Mouse (Mus musculus): ENCODE data around the gene Lsp1. TPM values are rescaled to one million over a fixed set of nuclear protein-coding genes. Genes with fewer than 3 reads are reported as not detected.

The Lsp1 gene
- polyA plus RNA-seq, 1 experiment from 2014 or later, result 6.9 TPM

- Histone ChIP-seq H3K36me3 (no peaks in the 10 kb centered on the region), H3K27ac (no peak overlapping the region), H3K9ac (replicated peaks) (no peak overlapping the region), H3K9me3 (no peaks in the 10 kb centered on the region), H3K4me2 (replicated peaks) (no peak overlapping the region), H3K4me3 (replicated peaks) (no peak overlapping the region), H3K27me3 (no peaks in the 10 kb centered on the region), H3K4me1 (replicated peaks) (no peaks in the 10 kb centered on the region)
- 85% methylated on average over 6 of the region's 6 CpGs for WGBS
- ATAC-seq, result no peak
These were observed 11.5 kb upstream of the Lsp1 start for GRCm38 (mm10) chr7:142449038-142449617.

- no peak overlapping the region for H3K27ac ChIP-seq
- no peak for ATAC-seq
- H3K9ac ChIP-seq (replicated peaks), result no peak overlapping the region
- no peak overlapping the region for H3K4me3 ChIP-seq (replicated peaks)
- H3K4me1 ChIP-seq (replicated peaks), result peaks cover 20% of the 10 kb centered on the region
- no peaks in the 10 kb centered on the region for H3K27me3 ChIP-seq
- H3K4me2 ChIP-seq (replicated peaks), result no peak overlapping the region
- no peaks in the 10 kb centered on the region for H3K9me3 ChIP-seq
- H3K36me3 ChIP-seq, result no peaks in the 10 kb centered on the region
- 13% methylated on average over 1 of the region's 1 CpGs for WGBS
These were observed 5.9 kb upstream of the Lsp1 start for GRCm38 (mm10) chr7:142454706-142455105.

- peaks cover 20% of the 10 kb centered on the region for H3K4me1 ChIP-seq (replicated peaks)
- H3K9ac ChIP-seq (replicated peaks), result no peak overlapping the region
- H3K36me3 ChIP-seq, result no peaks in the 10 kb centered on the region
- H3K4me3 ChIP-seq (replicated peaks), result no peak overlapping the region
- ATAC-seq, result no peak
- H3K27ac ChIP-seq, result no peak overlapping the region
- H3K4me2 ChIP-seq (replicated peaks), result no peak overlapping the region
- no peaks in the 10 kb centered on the region for H3K9me3 ChIP-seq
- 55% methylated on average over 2 of the region's 2 CpGs for WGBS
- no peaks in the 10 kb centered on the region for H3K27me3 ChIP-seq
These were observed 5.4 kb upstream of the Lsp1 start for GRCm38 (mm10) chr7:142455251-142455650.

- Histone ChIP-seq H3K4me3 (replicated peaks) (no peak overlapping the region), H3K36me3 (no peaks in the 10 kb centered on the region), H3K9me3 (no peaks in the 10 kb centered on the region), H3K27me3 (no peaks in the 10 kb centered on the region), H3K4me2 (replicated peaks) (no peak overlapping the region), H3K9ac (replicated peaks) (no peak overlapping the region), H3K27ac (0 out of 2 replicates have a peak overlapping the region, but pooled peaks have one; percentile 37), H3K4me1 (replicated peaks) (peaks cover 20% of the 10 kb centered on the region)
- 62% methylated on average over 3 of the region's 3 CpGs for WGBS
- ATAC-seq, result 0 out of 2 replicates have a peak, but pooled peaks have one; percentile 56
These were observed 3.8 kb upstream of the Lsp1 start for GRCm38 (mm10) chr7:142456806-142457205.

GRCm38 (mm10) chr7:142457227-142457811 is 3.3 kb upstream of the Lsp1 start:
- Histone ChIP-seq H3K36me3 (no peaks in the 10 kb centered on the region), H3K9me3 (no peaks in the 10 kb centered on the region), H3K4me3 (replicated peaks) (no peak overlapping the region), H3K9ac (replicated peaks) (no peak overlapping the region), H3K4me2 (replicated peaks) (no peak overlapping the region), H3K27ac (peak overlapping the region; percentile 37), H3K27me3 (no peaks in the 10 kb centered on the region), H3K4me1 (replicated peaks) (peaks cover 20% of the 10 kb centered on the region)
- peak; percentile 75; the same call in 1 of the 2 replicates for ATAC-seq
- WGBS, result 32% methylated on average over 3 of the region's 3 CpGs

- Histone ChIP-seq H3K4me1 (replicated peaks) (peaks cover 20% of the 10 kb centered on the region), H3K27ac (peak overlapping the region; percentile 62), H3K27me3 (no peaks in the 10 kb centered on the region), H3K9ac (replicated peaks) (no peak overlapping the region), H3K4me2 (replicated peaks) (no peak overlapping the region), H3K36me3 (no peaks in the 10 kb centered on the region), H3K4me3 (replicated peaks) (no peak overlapping the region), H3K9me3 (no peaks in the 10 kb centered on the region)
- WGBS, result 43% methylated on average over 2 of the region's 2 CpGs
- ATAC-seq, result no peak
These were observed 2.6 kb upstream of the Lsp1 start for GRCm38 (mm10) chr7:142458026-142458425.

- H3K4me3 ChIP-seq (replicated peaks), result no peak overlapping the region
- no peak overlapping the region for H3K9ac ChIP-seq (replicated peaks)
- no peak overlapping the region for H3K27ac ChIP-seq
- H3K4me2 ChIP-seq (replicated peaks), result no peak overlapping the region
- H3K27me3 ChIP-seq, result no peaks in the 10 kb centered on the region
- H3K4me1 ChIP-seq (replicated peaks), result peaks cover 20% of the 10 kb centered on the region
- H3K9me3 ChIP-seq, result no peaks in the 10 kb centered on the region
- no peaks in the 10 kb centered on the region for H3K36me3 ChIP-seq
- ATAC-seq, result no peak
- 88% methylated on average over 5 of the region's 5 CpGs for WGBS
These were observed 1.8 kb upstream of the Lsp1 start for GRCm38 (mm10) chr7:142458676-142459298.

- no peak for ATAC-seq
- Histone ChIP-seq H3K36me3 (no peaks in the 10 kb centered on the region), H3K27me3 (no peaks in the 10 kb centered on the region), H3K27ac (no peak overlapping the region), H3K4me3 (replicated peaks) (no peak overlapping the region), H3K4me1 (replicated peaks) (peaks cover 20% of the 10 kb centered on the region), H3K9me3 (no peaks in the 10 kb centered on the region), H3K9ac (replicated peaks) (no peak overlapping the region), H3K4me2 (replicated peaks) (no peak overlapping the region)
- 87% methylated on average over 2 of the region's 2 CpGs for whole genome bisulfite sequencing
These were observed 1.3 kb upstream of the Lsp1 start for GRCm38 (mm10) chr7:142459299-142459691.

- Histone ChIP-seq H3K4me1 (replicated peaks) (peaks cover 16% of the 10 kb centered on the region), H3K9ac (replicated peaks) (no peak overlapping the region), H3K27me3 (no peaks in the 10 kb centered on the region)
These were observed 837 bp downstream of the Lsp1 start for GRCm38 (mm10) chr7:142461446-142461845.

GRCm38 (mm10) chr7:142462190-142462589 is 1.6 kb downstream of the Lsp1 start:
- Histone ChIP-seq H3K4me1 (replicated peaks) (peaks cover 9% of the 10 kb centered on the region), H3K27ac (no peak overlapping the region), H3K4me2 (replicated peaks) (no peak overlapping the region), H3K9me3 (no peaks in the 10 kb centered on the region), H3K27me3 (no peaks in the 10 kb centered on the region), H3K9ac (replicated peaks) (no peak overlapping the region), H3K4me3 (replicated peaks) (no peak overlapping the region), H3K36me3 (no peaks in the 10 kb centered on the region)
- WGBS, result 83% methylated on average over 6 of the region's 6 CpGs
- no peak for ATAC-seq

More at GRCm38 (mm10) chr7:142461446-142461845, 837 bp downstream of the Lsp1 start:
- no peaks in the 10 kb centered on the region for H3K9me3 ChIP-seq
- H3K4me3 ChIP-seq (replicated peaks), result no peak overlapping the region
- no peak overlapping the region for H3K27ac ChIP-seq
- H3K4me2 ChIP-seq (replicated peaks), result no peak overlapping the region
- ATAC-seq, result no peak
- no peaks in the 10 kb centered on the region for H3K36me3 ChIP-seq
- 85% methylated on average over 2 of the region's 2 CpGs for WGBS

GRCm38 (mm10) chr7:142462594-142463078 is 2.0 kb downstream of the Lsp1 start:
- no peak for ATAC-seq
- no peak overlapping the region for H3K27ac ChIP-seq
- no peaks in the 10 kb centered on the region for H3K36me3 ChIP-seq
- H3K4me3 ChIP-seq (replicated peaks), result no peak overlapping the region
- H3K27me3 ChIP-seq, result no peaks in the 10 kb centered on the region
- no peaks in the 10 kb centered on the region for H3K9me3 ChIP-seq
- H3K4me2 ChIP-seq (replicated peaks), result no peak overlapping the region
- peaks cover 4% of the 10 kb centered on the region for H3K4me1 ChIP-seq (replicated peaks)
- WGBS, result 79% methylated on average over 4 of the region's 4 CpGs
- no peak overlapping the region for H3K9ac ChIP-seq (replicated peaks)

- no peaks in the 10 kb centered on the region for H3K36me3 ChIP-seq
- H3K9ac ChIP-seq (replicated peaks), result no peak overlapping the region
- peaks cover 20% of the 10 kb centered on the region for H3K4me1 ChIP-seq (replicated peaks)
- no peak for ATAC-seq
- H3K4me2 ChIP-seq (replicated peaks), result no peak overlapping the region
- 89% methylated on average over 7 of the region's 7 CpGs for WGBS
- H3K4me3 ChIP-seq (replicated peaks), result no peak overlapping the region
- H3K27ac ChIP-seq, result no peak overlapping the region
- no peaks in the 10 kb centered on the region for H3K27me3 ChIP-seq
- H3K9me3 ChIP-seq, result no peaks in the 10 kb centered on the region
These were observed 9.6 kb downstream of the Lsp1 start for GRCm38 (mm10) chr7:142470171-142470691.

Data from midbrain, embryonic 13.5 days (tissue).